Mouse (Mus musculus) brain, embryonic 14.5 days (tissue): ENCODE results near the gene Vdr.

Experiments used
- CTCF ChIP-seq: fragments of 200-500 bp; IDR thresholded peaks from 2 replicates; pipeline ENCODE4 v1.5.1; 2012; ENCODE audit warnings: inconsistent platforms, mild to moderate bottlenecking, moderate library complexity, borderline replicate concordance; ENCODE audit not compliant: insufficient read depth, insufficient read length; ENCODE audit errors: extremely low read depth
- POLR2A ChIP-seq: fragments of 200-500 bp; IDR thresholded peaks from 2 replicates; pipeline ENCODE4 v1.6.1; 2012; ENCODE audit warnings: mild to moderate bottlenecking, inconsistent platforms, borderline replicate concordance; ENCODE audit not compliant: poor library complexity, insufficient read depth, insufficient read length, severe bottlenecking; ENCODE audit errors: extremely low read depth

DNA sequence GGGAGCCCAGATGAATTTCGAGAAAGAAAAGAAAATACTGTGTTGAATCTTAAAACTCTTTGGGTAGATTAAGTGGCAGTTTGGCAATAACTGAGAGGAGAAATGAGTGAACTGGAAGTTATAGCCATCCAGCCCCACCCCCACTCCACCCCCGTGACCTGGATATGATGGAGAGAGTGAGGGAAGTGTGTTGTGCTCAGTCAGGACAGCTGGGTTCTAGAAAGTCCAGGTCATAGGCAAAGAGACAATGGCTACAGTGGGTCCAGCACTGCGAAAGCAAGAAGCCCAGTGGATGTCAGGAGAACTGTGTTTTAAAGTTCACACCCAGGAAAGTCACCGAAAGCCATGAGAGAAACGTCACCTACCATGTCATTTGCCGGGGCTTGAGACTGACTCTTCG lies 8.8 kb upstream of the Vdr start:
- no peak for TF ChIP-seq CTCF
- no peak for TF ChIP-seq POLR2A
